ENCODE assay signal across 8 mouse cellular contexts in the genomic region with DNA sequence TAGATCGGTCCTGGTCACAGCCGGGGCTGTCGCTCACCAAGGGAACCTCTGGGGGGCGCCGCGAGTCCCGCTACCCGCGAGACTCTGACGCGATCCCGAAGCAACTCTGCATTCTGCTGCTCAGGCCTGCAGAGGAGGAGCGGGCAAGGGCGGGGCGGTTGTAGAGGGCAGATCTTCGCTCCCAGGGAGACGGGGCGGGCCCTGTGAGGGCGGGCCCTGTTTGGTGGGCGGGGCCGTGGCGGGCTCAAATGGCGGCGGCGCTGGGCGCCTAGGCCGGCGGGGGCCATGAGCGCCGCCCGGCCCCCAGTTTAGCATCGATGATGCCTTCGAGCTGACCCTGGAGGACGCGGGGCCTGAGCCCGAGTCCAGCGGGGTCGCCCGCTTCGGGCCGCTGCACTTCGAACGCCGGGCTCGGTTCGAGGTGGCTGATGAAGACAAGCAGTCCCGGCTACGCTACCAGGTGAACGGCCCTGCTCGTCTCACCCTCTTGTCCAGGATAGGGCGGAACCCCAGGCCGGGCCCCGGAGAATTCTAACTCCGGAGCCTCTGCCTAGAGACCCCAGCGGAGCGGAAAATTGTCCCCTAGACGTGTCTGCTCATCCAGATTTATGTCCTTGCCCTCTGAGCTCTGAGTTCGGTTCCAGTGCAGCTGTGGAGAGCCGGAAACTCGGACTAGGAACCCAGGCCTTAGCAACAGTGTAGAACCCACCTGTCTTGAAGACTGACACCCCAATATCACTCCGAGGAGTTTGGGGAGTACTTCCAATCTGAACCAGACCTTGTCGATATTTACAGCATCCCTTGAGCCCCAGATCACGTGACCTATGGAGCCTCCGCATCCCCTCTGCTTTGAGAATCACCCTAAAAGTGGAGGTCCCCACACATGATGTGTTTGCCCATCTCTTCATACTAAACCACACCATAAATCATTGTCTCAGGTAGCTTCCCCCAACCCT. TPM values are rescaled to one million over a fixed set of nuclear protein-coding genes. Genes with fewer than 3 reads are reported as not detected.
DNase-seq lines count a peak whose midpoint lies in the region; ATAC-seq lines count a peak whose summit lies in the region.

A gene (minus strand): TSS at position 118 of the 956 bp plus-strand sequence.

- H3K9ac ChIP-seq in hindbrain, embryonic 11.5 days (ENCODE audit: low read depth, low read length) = peak within 1 kb of the TSS; percentile 77

- peaks cover 4% of the 10 kb centered on the region; the same call in 1 of the 2 replicates for H3K4me1 ChIP-seq in hindbrain, embryonic 11.5 days (replicated peaks; ENCODE audit: control insufficient read depth, insufficient read depth, low read length)

- 1% methylated on average over 60 of the region's 64 CpGs for WGBS in hindbrain, embryonic 11.5 days

- ATAC-seq in hindbrain, embryonic 11.5 days (ENCODE audit: low FRiP score) = peak; percentile 94

- H3K27me3 ChIP-seq in hindbrain, embryonic 11.5 days (ENCODE audit: control insufficient read depth, insufficient read depth, low read length) = no peaks in the 10 kb centered on the region

- peak; percentile 95 for DNase-seq in MN1 (ENCODE audit: low spot score)
- peak; percentile 98 for DNase-seq in cerebellum, adult 9-10 months
- DNase-seq in frontal cortex, adult 2 months (ENCODE audit: extremely low spot score in 1 of 2, low spot score in 1 of 2) = peak; percentile 96 to 98
- DNase-seq in hindbrain, embryonic 11.5 days (ENCODE audit: low spot score) = peak; percentile 97
- peak; percentile 97 to 98 for DNase-seq in layer of hippocampus, postnatal 10 days (ENCODE audit: low spot score in 2 of 2)
- DNase-seq in lung, postnatal 10 days = peak; percentile 100
- DNase-seq in ovary, postnatal 36 days (ENCODE audit: low spot score) = peak; percentile 99
- DNase-seq in thymus, postnatal 25 days = peak; percentile 99

- peak within 1 kb of the TSS; percentile 76 for H3K4me2 ChIP-seq in hindbrain, embryonic 11.5 days (replicated peaks; ENCODE audit: low read depth, low read length)

- peak within 1 kb of the TSS; percentile 65 for H3K4me3 ChIP-seq in hindbrain, embryonic 11.5 days (ENCODE audit: low read depth, low read length)

- peak within 1 kb of the TSS; percentile 53; the same call in 1 of the 2 replicates for H3K27ac ChIP-seq in hindbrain, embryonic 11.5 days (ENCODE audit: low read depth, low read length)

- peaks cover under 1% of the 10 kb centered on the region; the same call in 1 of the 2 replicates for H3K36me3 ChIP-seq in hindbrain, embryonic 11.5 days (ENCODE audit: control insufficient read depth, insufficient read depth, low read length)

- H3K9me3 ChIP-seq in hindbrain, embryonic 11.5 days (ENCODE audit: control insufficient read depth, low read length) = no peaks in the 10 kb centered on the region

RNA-seq across cellular contexts. Expression of the gene that starts here (rescaled TPM):
- polyA plus RNA-seq in frontal cortex, adult 2 months (2012; rRNA removed) = 162 and 174 TPM in 2 replicates
- polyA plus RNA-seq in hindbrain, embryonic 11.5 days (2014; fragmentation: Nextera tagmentation; extraction: Ambion mirVana) = 65.7 and 67.4 TPM in 2 replicates
- total RNA-seq in layer of hippocampus, postnatal 10 days (2021) = 10 to 100 TPM; 74.6 to 76.5 TPM

Comparison
In these comparisons a context has a peak if more than half of its experiments do, and no peak if none do; other contexts are left out.
1. Peak in every context shown above with its lines: DNase-seq, ATAC-seq, H3K4me3 ChIP-seq and H3K27ac ChIP-seq.